25 mouse cellular contexts compared by ENCODE assay signal in genomic region chr2:11732978-11733377, GRCm38 (mm10). TPM values are rescaled to one million over a fixed set of nuclear protein-coding genes. Genes with fewer than 3 reads are reported as not detected.
DNase-seq lines count a peak whose midpoint lies in the region; ATAC-seq and TF ChIP-seq lines count a peak whose summit lies in the region.
"Had no signal": no experiment of that assay in that cellular context is flagged by ENCODE, and none has a peak within 500 bp of the region (broad histone marks: within the 10 kb centered on the region; RNA-seq: fewer than 3 reads in every experiment).

No protein-coding gene starts in this region.

- WGBS in hindbrain, embryonic 15.5 days, result 63% methylated on average over 5 of the region's 5 CpGs
- 63% methylated on average over 5 of the region's 5 CpGs for WGBS in hindbrain, embryonic 12.5 days
- 51% methylated on average over 5 of the region's 5 CpGs for WGBS in midbrain, postnatal 0 days
- 80% methylated on average over 5 of the region's 5 CpGs for WGBS in midbrain, embryonic 10.5 days

- H3K4me1 ChIP-seq in hindbrain, embryonic 15.5 days (replicated peaks), result no peaks in the 10 kb centered on the region
- H3K4me1 ChIP-seq in hindbrain, embryonic 12.5 days, result no peaks in the 10 kb centered on the region; the same call in 1 of the 2 replicates
- H3K4me1 ChIP-seq in midbrain, postnatal 0 days (ENCODE audit: insufficient read depth, low read length), result no peaks in the 10 kb centered on the region
- H3K4me1 ChIP-seq in midbrain, embryonic 10.5 days, result no peaks in the 10 kb centered on the region
- H3K4me1 ChIP-seq: embryonic facial prominence, embryonic 10.5 days; embryonic facial prominence, embryonic 13.5 days; forebrain, embryonic 12.5 days had no signal

- H3K9ac ChIP-seq in hindbrain, embryonic 15.5 days, result no peak overlapping the region
- H3K9ac ChIP-seq in hindbrain, embryonic 12.5 days, result no peak overlapping the region
- H3K9ac ChIP-seq in midbrain, postnatal 0 days (replicated peaks; ENCODE audit: low read length, poor library complexity, severe bottlenecking), result no peak overlapping the region
- H3K9ac ChIP-seq: embryonic facial prominence, embryonic 13.5 days; forebrain, embryonic 12.5 days had no signal

- H3K36me3 ChIP-seq in hindbrain, embryonic 15.5 days, result 0 out of 2 replicates have a peak, but pooled peaks cover 3% of the 10 kb centered on the region
- H3K36me3 ChIP-seq in hindbrain, embryonic 12.5 days, result 0 out of 2 replicates have a peak, but pooled peaks cover 6% of the 10 kb centered on the region
- H3K36me3 ChIP-seq in midbrain, postnatal 0 days (ENCODE audit: insufficient read depth, low read length), result no peaks in the 10 kb centered on the region
- H3K36me3 ChIP-seq in midbrain, embryonic 10.5 days, result peaks cover 2% of the 10 kb centered on the region; the same call in 1 of the 2 replicates

- no peaks in the 10 kb centered on the region for H3K9me3 ChIP-seq in hindbrain, embryonic 15.5 days
- H3K9me3 ChIP-seq in hindbrain, embryonic 12.5 days (replicated peaks), result no peaks in the 10 kb centered on the region
- H3K9me3 ChIP-seq in midbrain, postnatal 0 days (ENCODE audit: low read length), result no peaks in the 10 kb centered on the region
- no peaks in the 10 kb centered on the region for H3K9me3 ChIP-seq in midbrain, embryonic 10.5 days (replicated peaks)
- H3K9me3 ChIP-seq: embryonic facial prominence, embryonic 10.5 days; embryonic facial prominence, embryonic 13.5 days; forebrain, embryonic 12.5 days had no signal

- TF ChIP-seq CTCF in midbrain, postnatal 0 days (IDR thresholded peaks at IDR 0.05), result no peak

- no peak overlapping the region for H3K27ac ChIP-seq in hindbrain, embryonic 15.5 days (replicated peaks)
- H3K27ac ChIP-seq in hindbrain, embryonic 12.5 days, result no peak overlapping the region
- no peak overlapping the region for H3K27ac ChIP-seq in midbrain, postnatal 0 days (ENCODE audit: low read depth, low read length)
- no peak overlapping the region for H3K27ac ChIP-seq in midbrain, embryonic 10.5 days (replicated peaks)
- H3K27ac ChIP-seq: embryonic facial prominence, embryonic 10.5 days; embryonic facial prominence, embryonic 13.5 days; forebrain, embryonic 12.5 days; heart, adult 2 months had no signal

- ATAC-seq in cerebellum, adult (ENCODE audit: insufficient number of reproducible peaks, low FRiP score, low TSS enrichment), result 0 out of 2 replicates have a peak, but pooled peaks have one; percentile 6
- peak; percentile 38; the same call in 1 of the 2 replicates for ATAC-seq in hindbrain, embryonic 15.5 days (ENCODE audit: low FRiP score, low read depth)
- ATAC-seq in hindbrain, embryonic 12.5 days (ENCODE audit: low FRiP score), result no peak
- peak; percentile 27 for ATAC-seq in midbrain, postnatal 0 days (ENCODE audit: low FRiP score)
- ATAC-seq: activated CD4-positive, CD25-positive, alpha-beta regulatory T cell, adult 4 months; intestine, postnatal 0 days had no signal

- no peak overlapping the region for H3K4me3 ChIP-seq in hindbrain, embryonic 15.5 days
- no peak overlapping the region for H3K4me3 ChIP-seq in hindbrain, embryonic 12.5 days
- no peak overlapping the region for H3K4me3 ChIP-seq in midbrain, postnatal 0 days (ENCODE audit: low read depth, low read length)
- no peak overlapping the region for H3K4me3 ChIP-seq in midbrain, embryonic 10.5 days
- H3K4me3 ChIP-seq: embryonic facial prominence, embryonic 10.5 days; embryonic facial prominence, embryonic 13.5 days; erythroblast, embryonic 14.5 days; forebrain, embryonic 12.5 days; heart, adult 2 months had no signal

- H3K27me3 ChIP-seq in hindbrain, embryonic 15.5 days, result no peaks in the 10 kb centered on the region
- H3K27me3 ChIP-seq in hindbrain, embryonic 12.5 days, result no peaks in the 10 kb centered on the region
- H3K27me3 ChIP-seq in midbrain, postnatal 0 days (ENCODE audit: insufficient read depth, low read length), result no peaks in the 10 kb centered on the region
- H3K27me3 ChIP-seq in midbrain, embryonic 10.5 days (ENCODE audit: low read depth, poor library complexity, severe bottlenecking), result no peaks in the 10 kb centered on the region
- H3K27me3 ChIP-seq: embryonic facial prominence, embryonic 13.5 days; forebrain, embryonic 12.5 days had no signal

- no peak overlapping the region for H3K4me2 ChIP-seq in hindbrain, embryonic 15.5 days
- no peak overlapping the region for H3K4me2 ChIP-seq in hindbrain, embryonic 12.5 days (replicated peaks)
- H3K4me2 ChIP-seq in midbrain, postnatal 0 days (ENCODE audit: low read depth, low read length, poor library complexity, severe bottlenecking), result no peak overlapping the region
- H3K4me2 ChIP-seq: embryonic facial prominence, embryonic 13.5 days; forebrain, embryonic 12.5 days; heart, embryonic 11.5 days had no signal

- DNase-seq in cerebellum, postnatal 14 days, result no peak
- DNase-seq in midbrain, postnatal 0 days (ENCODE audit: low spot score), result no peak
- no peak for DNase-seq in midbrain, embryonic 10.5 days (ENCODE audit: low spot score)
- peak; percentile 33 to 46 for DNase-seq in right cerebral cortex, postnatal 10 days (ENCODE audit: low spot score in 2 of 2)
- no peak for DNase-seq in right cerebral cortex, postnatal 14 days
- DNase-seq: adrenal gland, adult 8-10 months; adrenal gland, postnatal 25 days; cerebellum, adult 11 months; cerebellum, adult 2 months; cerebellum, adult 9-11 months; cerebellum, postnatal 36 days; embryo, embryonic 11 days; gastrocnemius, postnatal 10 days; gastrocnemius, postnatal 36 days; heart, adult 2 months had no signal

RNA-seq across cellular contexts. Expression of gene Il15ra, which starts 27.9 kb away (rescaled TPM):
- polyA plus RNA-seq in hindbrain, embryonic 15.5 days (2015; fragmentation: Nextera tagmentation; extraction: Ambion mirVana), result 1.4 and 1.8 TPM in 2 replicates
- polyA plus RNA-seq in hindbrain, embryonic 12.5 days (2016; fragmentation: Nextera tagmentation; extraction: Ambion mirVana), result 0.68 and 0.74 TPM in 2 replicates
- 0.76 and 0.99 TPM in 2 replicates for total RNA-seq in midbrain, postnatal 0 days (2014; rRNA removed)
- polyA plus RNA-seq in midbrain, postnatal 0 days (2015; fragmentation: Nextera tagmentation; extraction: Ambion mirVana), result 1.4 TPM in 2 replicates
- 0.58 and 0.68 TPM in 2 replicates for polyA plus RNA-seq in midbrain, embryonic 10.5 days (2016; fragmentation: Nextera tagmentation; extraction: Ambion mirVana)
- polyA plus RNA-seq: erythroblast, embryonic 14.5 days; forebrain, embryonic 12.5 days had no signal

RNA-seq across cellular contexts. Expression of gene Fbh1, which starts 44.4 kb away (rescaled TPM):
- 128 and 131 TPM in 2 replicates for polyA plus RNA-seq in hindbrain, embryonic 15.5 days (2015; fragmentation: Nextera tagmentation; extraction: Ambion mirVana)
- 163 and 166 TPM in 2 replicates for polyA plus RNA-seq in hindbrain, embryonic 12.5 days (2016; fragmentation: Nextera tagmentation; extraction: Ambion mirVana)
- 95.1 and 102 TPM in 2 replicates for total RNA-seq in midbrain, postnatal 0 days (2014; rRNA removed)
- 85.0 TPM in 2 replicates for polyA plus RNA-seq in midbrain, postnatal 0 days (2015; fragmentation: Nextera tagmentation; extraction: Ambion mirVana)
- polyA plus RNA-seq in midbrain, embryonic 10.5 days (2016; fragmentation: Nextera tagmentation; extraction: Ambion mirVana), result 112 and 128 TPM in 2 replicates

RNA-seq across cellular contexts. Expression of gene Ankrd16, which starts 44.7 kb away (rescaled TPM):
- 41.5 and 45.7 TPM in 2 replicates for polyA plus RNA-seq in hindbrain, embryonic 15.5 days (2015; fragmentation: Nextera tagmentation; extraction: Ambion mirVana)
- polyA plus RNA-seq in hindbrain, embryonic 12.5 days (2016; fragmentation: Nextera tagmentation; extraction: Ambion mirVana), result 60.6 and 62.8 TPM in 2 replicates
- 45.2 and 66.6 TPM in 2 replicates for total RNA-seq in midbrain, postnatal 0 days (2014; rRNA removed)
- polyA plus RNA-seq in midbrain, postnatal 0 days (2015; fragmentation: Nextera tagmentation; extraction: Ambion mirVana), result 35.0 and 36.3 TPM in 2 replicates
- 45.3 and 51.2 TPM in 2 replicates for polyA plus RNA-seq in midbrain, embryonic 10.5 days (2016; fragmentation: Nextera tagmentation; extraction: Ambion mirVana)

Comparison
In these comparisons a context has a peak if more than half of its experiments do, and no peak if none do; other contexts are left out.
1. DNase-seq: peak in right cerebral cortex, postnatal 10 days (2 of 2); none in cerebellum, postnatal 14 days (0 of 2), midbrain, postnatal 0 days (single experiment), midbrain, embryonic 10.5 days (single experiment) and right cerebral cortex, postnatal 14 days (single experiment).